ENCODE assay signal across 21 mouse cellular contexts in the genomic region with DNA sequence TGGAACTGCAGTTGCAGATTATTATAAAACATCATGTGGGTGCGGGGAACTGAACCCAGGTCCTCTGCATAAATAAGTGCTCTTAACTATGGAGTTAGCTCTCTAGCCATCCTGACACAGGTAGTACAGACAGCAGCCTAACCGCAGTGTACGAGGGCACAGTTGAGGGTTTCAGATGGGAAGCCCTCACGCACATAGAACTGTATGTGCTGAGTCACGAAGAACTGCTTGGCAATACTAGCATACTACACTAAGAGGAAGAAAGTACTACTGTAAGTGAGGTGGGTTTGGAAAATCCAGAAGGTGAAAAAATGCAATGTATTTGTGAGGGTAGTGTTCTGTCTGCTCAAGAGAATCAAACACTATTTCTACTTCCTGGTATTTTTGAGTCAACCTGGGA.
A peak's percentile ranks its signal among the peaks of the same experiment; 100 is the strongest.
DNase-seq lines count a peak whose midpoint lies in the region; ATAC-seq and TF ChIP-seq lines count a peak whose summit lies in the region.
"Had no signal": no experiment of that assay in that cellular context is flagged by ENCODE, and none has a peak within 500 bp of the region (broad histone marks: within the 10 kb centered on the region; RNA-seq: fewer than 3 reads in every experiment).

No protein-coding gene starts in this region.

- H3K4me1 ChIP-seq in kidney, embryonic 16.5 days (ENCODE audit: insufficient read depth, low read length): peaks cover 42% of the 10 kb centered on the region
- peaks cover 34% of the 10 kb centered on the region for H3K4me1 ChIP-seq in stomach, embryonic 15.5 days
- H3K4me1 ChIP-seq in midbrain, embryonic 11.5 days (ENCODE audit: control insufficient read depth, insufficient read depth, low read length): peaks cover 9% of the 10 kb centered on the region; the same call in 1 of the 2 replicates

- no peaks in the 10 kb centered on the region for H3K9me3 ChIP-seq in kidney, embryonic 16.5 days (ENCODE audit: low read length)
- H3K9me3 ChIP-seq in stomach, embryonic 15.5 days: no peaks in the 10 kb centered on the region
- no peaks in the 10 kb centered on the region for H3K9me3 ChIP-seq in midbrain, embryonic 11.5 days (ENCODE audit: control insufficient read depth, low read length)
- H3K9me3 ChIP-seq: forebrain, embryonic 12.5 days; heart, embryonic 13.5 days; midbrain, embryonic 13.5 days; neural tube, embryonic 13.5 days had no signal

- H3K4me3 ChIP-seq in gastrocnemius, adult 2 months: no peak overlapping the region
- H3K4me3 ChIP-seq in kidney, embryonic 16.5 days (ENCODE audit: low read length): no peak overlapping the region
- no peak overlapping the region for H3K4me3 ChIP-seq in stomach, embryonic 15.5 days (replicated peaks)
- H3K4me3 ChIP-seq in midbrain, embryonic 11.5 days (ENCODE audit: low read depth, low read length): no peak overlapping the region
- H3K4me3 ChIP-seq: forebrain, embryonic 12.5 days; heart, embryonic 13.5 days; midbrain, embryonic 13.5 days; neural tube, embryonic 13.5 days had no signal

- DNase-seq in gastrocnemius, adult 2 months: no peak
- no peak for DNase-seq in gastrocnemius, postnatal 14 days
- no peak for DNase-seq in kidney, adult 18-20 months
- no peak for DNase-seq in frontal cortex, postnatal 25 days (ENCODE audit: low spot score in 2 of 2)
- no peak for DNase-seq in midbrain, embryonic 11.5 days (ENCODE audit: low spot score, missing footprints)
- DNase-seq: adrenal gland, postnatal 36 days; cerebellum, adult 18-20 months; cerebellum, postnatal 36 days; gastrocnemius, postnatal 36 days; kidney, postnatal 14 days; left cerebral cortex, postnatal 4 days; liver; thymus, adult 18-20 months had no signal

- no peak overlapping the region for H3K4me2 ChIP-seq in kidney, embryonic 16.5 days (replicated peaks; ENCODE audit: low read depth, low read length)
- no peak overlapping the region for H3K4me2 ChIP-seq in stomach, embryonic 15.5 days
- H3K4me2 ChIP-seq in midbrain, embryonic 11.5 days: no peak overlapping the region
- H3K4me2 ChIP-seq: forebrain, embryonic 12.5 days; heart, embryonic 13.5 days; midbrain, embryonic 13.5 days; neural tube, embryonic 13.5 days had no signal

- no peaks in the 10 kb centered on the region for H3K27me3 ChIP-seq in kidney, embryonic 16.5 days (ENCODE audit: insufficient read depth, low read length)
- no peaks in the 10 kb centered on the region for H3K27me3 ChIP-seq in stomach, embryonic 15.5 days (replicated peaks)
- no peaks in the 10 kb centered on the region for H3K27me3 ChIP-seq in midbrain, embryonic 11.5 days (ENCODE audit: control insufficient read depth, insufficient read depth, low read length)
- H3K27me3 ChIP-seq: forebrain, embryonic 12.5 days; heart, embryonic 13.5 days; midbrain, embryonic 13.5 days; neural tube, embryonic 13.5 days had no signal

- H3K9ac ChIP-seq in kidney, embryonic 16.5 days (replicated peaks; ENCODE audit: low read length): no peak overlapping the region
- H3K9ac ChIP-seq in stomach, embryonic 15.5 days: no peak overlapping the region
- no peak overlapping the region for H3K9ac ChIP-seq in midbrain, embryonic 11.5 days (ENCODE audit: low read length)
- H3K9ac ChIP-seq: forebrain, embryonic 12.5 days; heart, embryonic 13.5 days; midbrain, embryonic 13.5 days; neural tube, embryonic 13.5 days had no signal

- ATAC-seq in kidney, embryonic 16.5 days (ENCODE audit: low FRiP score, low TSS enrichment): no peak
- peak; percentile 52 for ATAC-seq in granulocyte monocyte progenitor cell, adult 5-6 weeks (replicated peaks; ENCODE audit: poor library complexity, severe bottlenecking)
- no peak for ATAC-seq in stomach, embryonic 15.5 days (ENCODE audit: insufficient read depth, low FRiP score, low read depth)
- no peak for ATAC-seq in midbrain, embryonic 11.5 days (ENCODE audit: low FRiP score)
- ATAC-seq: midbrain, embryonic 13.5 days had no signal

- 93% methylated on average over 5 of the region's 5 CpGs for WGBS in kidney, embryonic 16.5 days
- WGBS in stomach, embryonic 15.5 days: 92% methylated on average over 5 of the region's 5 CpGs
- 95% methylated on average over 5 of the region's 5 CpGs for WGBS in midbrain, embryonic 11.5 days

- intact Hi-C loops in gastrocnemius, adult 2 months (cut with DNase I): no loop called here
- intact Hi-C loops in gastrocnemius, postnatal 14 days (cut with DNase I; ENCODE audit: low total_unique reads): no loop called here

- H3K27ac ChIP-seq in gastrocnemius, adult 2 months: peak overlapping the region; percentile 62
- peak overlapping the region; percentile 21; the same call in 1 of the 2 replicates for H3K27ac ChIP-seq in kidney, embryonic 16.5 days (ENCODE audit: low read length)
- H3K27ac ChIP-seq in stomach, embryonic 15.5 days: peak overlapping the region; percentile 70; the same call in 1 of the 2 replicates
- H3K27ac ChIP-seq in midbrain, embryonic 11.5 days (ENCODE audit: low read depth, low read length): no peak overlapping the region
- H3K27ac ChIP-seq: forebrain, embryonic 12.5 days; macrophage; midbrain, embryonic 13.5 days; neural tube, embryonic 13.5 days had no signal

- H3K36me3 ChIP-seq in kidney, embryonic 16.5 days (ENCODE audit: insufficient read depth, low read length): peaks cover 6% of the 10 kb centered on the region
- H3K36me3 ChIP-seq in stomach, embryonic 15.5 days: peaks cover 3% of the 10 kb centered on the region; the same call in 1 of the 2 replicates
- H3K36me3 ChIP-seq in midbrain, embryonic 11.5 days (ENCODE audit: control insufficient read depth, insufficient read depth, low read length): no peaks in the 10 kb centered on the region

- no peak for TF ChIP-seq CTCF in gastrocnemius, adult 2 months (IDR thresholded peaks at IDR 0.05)
